Mouse (Mus musculus) adrenal gland, postnatal 0 days (tissue): ENCODE data around the gene Stx12. TPM values are rescaled to one million over a fixed set of nuclear protein-coding genes. Genes with fewer than 3 reads are reported as not detected.

Experiments used
- polyA plus RNA-seq: library from polyadenylated mRNA; unstranded; fragments of >200 nt; fragmentation: Nextera tagmentation; extraction: Ambion mirVana; gene quantifications from 2 replicates; pipeline ENCODE4 v1.2.1, GENCODE M21; 2015

Stx12 gene
- polyA plus RNA-seq = 52.2 and 55.8 TPM in 2 replicates

GRCm38 (mm10) chr4:132884064-132884843, at the start of gene Stx12:
Gene Stx12 (minus strand): TSS chr4:132884509.

DNA sequence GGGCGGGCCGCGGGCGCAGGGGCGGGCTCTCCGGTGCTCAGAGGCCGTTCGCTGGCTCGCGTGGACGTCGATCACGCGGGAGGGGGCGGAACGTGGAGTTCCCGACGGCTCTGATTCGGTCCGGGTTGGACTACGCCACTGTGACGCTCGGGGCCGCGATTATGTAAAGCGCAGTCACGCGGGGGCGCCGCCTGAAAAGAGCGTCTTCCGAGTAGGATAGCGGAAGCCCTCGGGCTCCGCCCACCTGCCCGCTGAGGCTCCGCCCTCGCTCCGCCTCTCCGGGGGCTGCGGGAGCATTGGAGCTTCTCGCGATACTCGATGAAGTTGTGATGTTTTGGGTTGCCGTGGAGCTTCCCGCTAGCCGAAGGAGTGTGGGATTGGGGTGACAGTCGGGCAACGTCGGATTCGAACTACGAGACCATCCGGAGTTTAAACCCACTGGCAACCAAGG, 38.3 kb upstream of the Stx12 start, which contains the start of gene Fam76a:
Gene Fam76a (minus strand): TSS at position 1 of the 451 bp plus-strand sequence.

DNA sequence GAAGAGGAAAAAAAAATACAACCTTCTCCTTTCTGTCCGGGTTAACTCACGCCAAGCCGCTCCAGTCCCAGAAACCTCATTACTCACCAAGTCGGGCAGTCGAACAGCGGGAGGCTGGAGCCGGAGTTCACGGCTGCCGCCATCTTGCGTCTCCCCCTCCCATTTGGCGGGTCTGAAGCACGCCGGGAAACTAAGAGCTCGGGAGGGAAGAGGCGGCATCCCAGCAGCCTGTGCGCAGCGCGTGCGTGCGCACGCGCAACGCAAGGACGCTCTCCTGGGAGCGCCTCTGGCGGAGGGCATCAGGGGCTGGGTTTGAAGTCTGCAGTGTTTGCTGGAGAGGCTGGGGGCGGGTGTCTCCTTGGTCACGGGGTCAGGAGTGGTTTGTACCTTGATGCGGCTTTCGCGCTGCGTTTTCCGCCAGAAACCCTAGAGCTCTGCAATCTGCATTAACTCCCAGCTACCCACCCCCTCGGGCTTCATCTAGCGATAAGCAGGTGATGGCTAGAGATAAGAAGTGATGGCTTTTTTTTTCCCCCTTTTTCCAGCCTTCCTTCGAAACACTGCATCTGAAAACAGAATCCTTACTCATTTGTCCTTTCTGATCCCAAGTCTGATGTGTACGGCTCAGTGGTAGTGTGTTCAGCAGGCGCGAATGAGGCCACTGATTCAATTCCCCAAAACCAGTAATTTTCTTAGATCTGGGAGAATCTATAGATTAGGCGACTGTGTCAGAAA, 41.2 kb downstream of the Stx12 start, which contains the start of gene Ppp1r8:
Gene Ppp1r8 (minus strand): TSS at position 200 of the 735 bp plus-strand sequence.

Other genes with a start within 250 kb of the Stx12 start
- 6.4 and 12.1 TPM in 2 replicates for gene Eya3, start 245.5 kb downstream of the Stx12 start, polyA plus RNA-seq
- gene Xkr8, start 152.0 kb downstream of the Stx12 start, polyA plus RNA-seq = 3.8 and 5.4 TPM in 2 replicates
- gene Smpdl3b, start 127.3 kb downstream of the Stx12 start, polyA plus RNA-seq = 1.0 and 2.3 TPM in 2 replicates
- 40.2 and 57.8 TPM in 2 replicates for gene Rpa2, start 116.2 kb downstream of the Stx12 start, polyA plus RNA-seq
- gene Themis2, start 88.1 kb downstream of the Stx12 start, polyA plus RNA-seq = 1.1 and 1.8 TPM in 2 replicates
- 30.8 and 41.0 TPM in 2 replicates for gene Ppp1r8, start 41.3 kb downstream of the Stx12 start, polyA plus RNA-seq
- 30.0 and 31.9 TPM in 2 replicates for gene Fam76a, start 38.0 kb upstream of the Stx12 start, polyA plus RNA-seq
- 0.57 and 0.76 TPM in 2 replicates for gene Fgr, start 89.6 kb upstream of the Stx12 start, polyA plus RNA-seq
- 5.8 and 7.8 TPM in 2 replicates for gene Ahdc1, start 126.8 kb upstream of the Stx12 start, polyA plus RNA-seq
- 55.3 and 71.4 TPM in 2 replicates for gene Wasf2, start 246.0 kb upstream of the Stx12 start, polyA plus RNA-seq